Mouse (Mus musculus): Measurements from ENCODE around the gene Slc23a4.

Slc23a4 gene

GRCm38 (mm10) chr6:34954926-34955861, 33.0 kb downstream of the Slc23a4 start:
- no peak for DNase-seq (ENCODE audit: low spot score)

- DNase-seq (ENCODE audit: low spot score) = no peak
These were observed 36.1 kb downstream of the Slc23a4 start for GRCm38 (mm10) chr6:34951956-34952667.

- DNase-seq (ENCODE audit: low spot score) = no peak
These were observed 36.7 kb downstream of the Slc23a4 start for GRCm38 (mm10) chr6:34951518-34951917.

DNA sequence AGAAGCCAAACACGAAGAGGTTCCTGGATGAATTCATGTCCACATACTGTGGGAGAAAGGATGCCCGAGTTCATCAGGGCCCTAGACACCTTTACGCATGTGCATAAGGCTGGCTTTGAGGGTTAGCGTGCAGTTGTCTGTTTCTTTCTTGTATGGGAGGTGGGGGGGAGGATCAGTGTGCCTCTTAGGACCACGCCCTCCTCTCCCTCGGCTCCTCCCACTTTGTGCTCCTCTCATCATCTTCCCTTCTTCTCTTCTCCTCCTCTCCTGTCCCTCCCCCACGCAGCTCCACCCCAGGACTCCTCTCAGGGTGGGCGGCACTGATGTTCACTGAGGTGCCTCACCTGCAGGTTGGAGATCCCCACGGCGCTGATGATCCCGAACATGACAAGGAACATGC, 39.7 kb downstream of the Slc23a4 start:
- DNase-seq (ENCODE audit: low spot score) = no peak

- DNase-seq (ENCODE audit: low spot score) = no peak
These were observed 41.6 kb downstream of the Slc23a4 start for GRCm38 (mm10) chr6:34946486-34947079.

GRCm38 (mm10) chr6:34943499-34943898, 44.7 kb downstream of the Slc23a4 start:
- DNase-seq (ENCODE audit: low spot score) = no peak

DNA sequence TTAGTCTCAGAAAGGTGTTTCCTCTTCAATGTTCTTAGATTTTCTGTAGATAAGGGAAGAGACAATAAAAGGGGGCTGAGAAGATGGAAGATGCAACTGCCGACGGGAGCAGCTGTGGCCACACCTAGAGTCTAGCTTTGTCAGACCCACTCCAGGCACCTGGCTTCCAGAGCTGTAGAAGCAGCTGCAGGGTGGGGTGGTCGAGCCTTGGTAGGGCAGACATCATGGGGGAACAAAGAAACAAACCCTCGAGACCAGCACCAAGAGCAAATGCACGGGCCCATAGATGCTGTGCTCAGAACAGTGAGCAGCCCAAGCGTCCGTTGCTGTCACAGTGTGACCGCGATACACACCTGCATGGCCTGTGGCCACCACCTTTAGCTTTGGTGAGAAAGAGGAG, 45.8 kb downstream of the Slc23a4 start:
- no peak for DNase-seq (ENCODE audit: low spot score)

GRCm38 (mm10) chr6:34941496-34941895, 46.7 kb downstream of the Slc23a4 start:
- DNase-seq (ENCODE audit: low spot score) = no peak

DNA sequence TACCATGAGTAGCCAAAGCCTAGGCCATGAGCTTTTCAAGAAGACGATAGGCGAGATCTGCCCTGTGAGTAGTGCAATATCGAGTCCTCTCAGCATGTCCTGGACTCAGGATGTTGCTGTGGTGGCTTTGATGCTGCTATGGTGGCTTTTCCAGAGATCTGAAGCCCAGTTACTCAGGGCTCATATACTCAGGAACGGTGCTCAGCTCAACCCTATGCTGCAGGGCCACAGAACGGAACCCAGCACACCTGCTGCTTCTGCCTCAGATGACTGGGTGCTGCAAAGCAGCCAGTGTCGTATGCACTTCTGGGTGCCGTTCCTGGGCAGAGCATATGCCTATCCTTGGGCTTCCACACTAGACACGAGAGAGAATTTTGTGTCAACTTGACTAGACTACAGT, 48.8 kb downstream of the Slc23a4 start:
- no peak for DNase-seq (ENCODE audit: low spot score)

DNA sequence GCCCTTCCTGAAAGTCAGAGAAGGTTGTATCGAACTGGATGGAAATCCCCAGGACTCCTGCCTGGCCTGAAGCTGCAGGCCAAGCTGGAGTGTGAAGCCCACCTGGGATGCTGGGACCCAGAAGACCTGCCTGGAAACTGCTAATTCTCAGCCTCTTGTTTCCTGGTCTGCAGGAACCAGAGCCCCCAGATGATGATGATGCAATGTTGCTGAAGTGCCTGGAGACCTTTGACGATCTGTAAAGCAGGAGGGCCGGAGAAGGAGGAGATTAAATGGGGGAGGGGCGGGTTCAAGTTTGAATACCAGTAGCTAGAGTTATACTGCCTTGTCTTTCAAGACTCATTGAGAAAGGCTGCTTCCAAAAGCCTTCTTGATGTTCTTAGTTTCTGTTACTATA, 49.3 kb downstream of the Slc23a4 start:
- no peak for DNase-seq (ENCODE audit: low spot score)

- no peak for DNase-seq (ENCODE audit: low spot score)
These were observed 49.8 kb downstream of the Slc23a4 start for GRCm38 (mm10) chr6:34938280-34938928.

DNA sequence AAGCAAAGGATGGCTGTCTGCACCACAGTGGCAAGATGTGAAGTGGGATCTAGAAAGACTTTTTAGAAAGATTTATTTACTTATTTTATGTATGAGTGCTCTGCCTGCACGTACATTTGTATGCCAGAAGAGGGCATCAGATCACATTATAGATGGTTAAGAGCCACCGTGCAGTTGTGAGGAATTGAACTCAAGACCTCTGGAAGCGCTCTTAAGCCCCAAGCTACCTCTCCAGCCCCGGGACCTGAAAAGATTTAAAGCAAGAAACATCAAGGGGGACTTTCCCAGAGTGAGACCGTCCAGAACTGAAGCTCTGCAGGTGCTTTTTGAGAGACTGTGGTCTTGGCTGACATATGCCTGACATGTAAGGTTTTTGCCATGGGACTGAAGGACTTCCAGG, 51.5 kb downstream of the Slc23a4 start:
- no peak for DNase-seq (ENCODE audit: low spot score)

- DNase-seq (ENCODE audit: low spot score) = no peak
These were observed 55.6 kb downstream of the Slc23a4 start for GRCm38 (mm10) chr6:34932633-34933032.

DNA sequence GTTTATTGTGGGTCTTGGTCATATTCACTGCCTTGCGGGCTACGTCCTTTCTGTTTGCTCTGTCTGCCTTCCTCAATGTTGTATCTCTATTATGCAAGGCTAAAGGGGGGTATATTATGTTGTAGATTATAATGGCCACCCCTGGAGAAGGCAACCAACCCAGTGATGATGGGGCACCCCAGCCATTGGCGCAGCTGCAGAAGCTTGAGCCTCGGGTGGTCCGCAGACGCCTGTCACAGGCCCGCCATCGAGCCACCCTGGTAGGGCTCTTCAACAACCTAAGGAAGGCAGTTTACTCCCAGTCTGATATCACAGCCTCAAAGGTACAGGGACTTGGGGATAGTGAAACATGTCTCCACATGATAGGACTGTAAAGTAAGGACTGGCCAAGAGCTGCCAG, 60.6 kb downstream of the Slc23a4 start:
- DNase-seq (ENCODE audit: low spot score) = no peak

- peak; percentile 82 for DNase-seq (ENCODE audit: low spot score)
These were observed 61.0 kb downstream of the Slc23a4 start for GRCm38 (mm10) chr6:34927156-34927555.

DNA sequence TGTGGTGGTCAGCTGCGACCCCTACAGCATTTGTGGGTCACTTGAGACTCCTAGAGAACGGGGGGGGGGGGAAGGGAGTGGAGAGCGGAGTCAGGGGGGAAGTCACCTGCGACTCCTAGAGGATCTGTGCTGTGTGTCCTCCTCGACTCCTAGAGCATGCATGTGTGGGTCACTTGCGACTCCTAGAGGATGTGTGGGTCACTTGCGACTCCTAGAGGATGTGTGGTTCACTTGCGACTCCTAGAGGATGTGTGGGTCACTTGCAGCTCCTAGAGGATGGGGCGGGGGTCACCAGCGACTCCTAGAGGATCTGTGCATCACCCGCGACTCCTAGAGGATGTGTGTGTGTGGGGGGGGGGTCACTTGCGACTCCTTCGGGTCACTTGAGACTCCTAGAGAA, 66.3 kb downstream of the Slc23a4 start:
- DNase-seq (ENCODE audit: low spot score) = no peak

DNA sequence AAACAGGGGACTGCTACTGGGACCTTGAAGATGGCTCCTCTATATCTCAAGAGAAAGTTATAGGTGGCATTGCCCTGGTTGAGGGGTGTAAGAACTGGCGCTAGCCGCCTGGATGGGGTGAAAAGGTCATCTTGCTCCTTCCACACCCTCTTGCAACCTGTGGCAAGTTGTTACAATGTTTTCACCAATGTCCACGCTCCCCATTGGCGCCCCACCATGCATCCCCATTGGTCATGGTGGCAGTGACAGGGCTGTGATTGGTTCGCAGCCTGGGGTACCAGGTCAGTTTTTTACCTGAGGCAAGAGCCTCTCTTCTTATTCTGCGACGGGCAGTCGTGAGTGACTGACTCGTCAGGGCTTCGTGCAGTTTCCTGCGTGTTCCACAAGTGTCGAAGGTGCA, 67.6 kb downstream of the Slc23a4 start:
- no peak for DNase-seq (ENCODE audit: low spot score)

- no peak for DNase-seq (ENCODE audit: low spot score)
These were observed 68.2 kb downstream of the Slc23a4 start, which contains the start of gene Stra8 for GRCm38 (mm10) chr6:34919956-34920355. Gene Stra8 (plus strand): TSS chr6:34920163.

DNA sequence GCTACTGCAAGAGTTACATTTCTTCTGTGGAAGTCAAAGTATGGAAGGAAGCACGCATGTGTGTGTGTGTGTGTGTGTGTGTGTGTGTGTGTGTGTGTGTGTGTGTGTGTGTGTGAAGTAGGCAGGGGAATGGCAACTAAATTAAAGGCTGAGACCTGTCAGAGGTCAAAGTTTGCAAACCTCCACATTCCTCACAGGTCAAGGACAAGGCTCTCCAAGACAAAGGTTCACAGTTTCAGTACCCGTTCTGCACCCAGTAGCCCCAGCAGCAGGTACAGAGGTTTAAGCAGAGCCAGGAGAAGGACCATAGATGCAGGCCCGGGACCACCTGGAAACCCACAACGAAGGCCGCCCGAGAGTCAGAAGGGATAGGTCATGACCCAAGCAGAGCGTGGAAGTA, 69.1 kb downstream of the Slc23a4 start:
- DNase-seq (ENCODE audit: low spot score) = no peak

DNA sequence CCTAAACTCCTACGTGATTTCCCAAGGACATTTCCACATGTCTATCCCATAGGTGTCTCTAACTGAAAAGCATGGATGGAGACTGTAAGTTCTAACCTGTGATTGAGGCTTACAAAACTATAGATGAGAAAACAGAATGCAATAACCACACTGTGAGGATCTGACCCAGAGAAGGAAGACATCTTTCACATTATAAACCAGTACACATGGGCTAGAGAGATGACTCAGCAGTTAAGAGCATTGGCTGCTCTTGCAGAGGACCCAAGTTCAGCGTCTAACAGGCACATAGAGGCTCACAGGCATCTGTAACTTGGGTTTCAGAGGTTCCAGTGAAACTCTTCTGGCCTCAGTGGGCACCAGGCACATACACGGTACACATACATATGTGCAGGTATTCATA, 73.7 kb downstream of the Slc23a4 start:
- DNase-seq (ENCODE audit: low spot score) = no peak

DNA sequence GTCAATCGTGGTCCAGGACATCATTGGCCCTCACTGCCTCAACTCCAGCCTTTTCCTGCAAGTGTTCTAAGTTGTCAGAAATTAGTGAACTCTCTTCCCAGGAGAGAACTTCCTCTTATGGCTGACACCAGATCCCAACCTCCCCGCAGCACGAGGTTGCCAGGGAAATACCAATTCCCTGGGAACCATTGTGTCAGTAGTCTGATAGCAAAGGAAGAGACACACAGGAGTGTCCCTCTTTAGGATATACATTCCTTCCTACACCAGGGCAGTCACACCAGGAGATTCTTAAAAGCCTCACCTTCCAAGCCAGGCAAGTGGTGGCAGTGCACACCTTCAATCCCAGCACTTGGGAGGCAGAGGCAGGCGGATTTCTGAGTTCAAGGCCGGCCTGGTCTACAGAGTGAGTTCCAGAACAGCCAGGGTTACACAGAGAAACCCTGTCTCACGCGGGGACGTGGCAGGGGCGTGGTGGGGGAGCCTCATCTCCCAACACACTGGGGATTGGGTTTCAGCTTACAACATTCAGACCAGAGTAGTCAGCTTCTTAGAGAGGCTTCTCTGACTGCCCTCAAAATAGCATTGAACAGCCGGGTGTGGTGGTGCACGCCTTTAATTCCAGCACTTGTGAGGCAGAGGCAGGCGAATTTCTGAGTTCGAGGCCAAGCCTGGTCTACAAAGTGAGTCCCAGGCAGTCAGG, 74.7 kb downstream of the Slc23a4 start:
- DNase-seq (ENCODE audit: low spot score) = no peak
